10 mouse cellular contexts compared by ENCODE assay signal in the genomic region with DNA sequence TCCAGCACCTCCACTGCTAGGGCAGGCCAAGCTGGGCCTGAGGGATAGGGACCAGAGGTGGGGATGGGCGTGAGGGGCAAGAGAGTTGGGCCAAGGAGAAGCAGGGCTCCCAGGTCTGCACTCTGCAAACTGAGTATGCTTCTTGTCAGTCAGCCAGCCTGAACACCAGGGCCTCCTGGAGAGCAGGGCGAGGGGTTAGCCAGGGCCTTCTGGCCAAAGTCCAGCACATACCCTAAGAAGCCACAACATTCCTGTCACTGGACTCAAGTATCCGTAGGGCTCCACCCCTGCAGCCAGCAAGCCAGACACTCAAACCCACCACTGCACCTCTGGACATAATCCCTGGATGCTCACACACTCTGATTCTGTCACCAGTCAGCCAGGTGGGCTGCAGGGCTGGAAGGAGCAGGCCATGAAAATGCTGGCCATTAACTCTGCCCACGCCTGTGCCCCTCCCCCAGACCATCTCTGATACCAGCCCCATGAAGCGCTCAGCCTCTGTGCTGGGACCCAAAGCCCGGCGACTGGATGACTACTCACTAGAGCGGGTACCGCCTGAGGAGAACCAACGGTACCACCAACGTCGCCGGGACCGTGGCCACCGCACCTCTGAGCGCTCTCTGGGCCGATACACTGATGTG. TPM values are rescaled to one million over a fixed set of nuclear protein-coding genes. Genes with fewer than 3 reads are reported as not detected.
DNase-seq lines count a peak whose midpoint lies in the region; ATAC-seq and TF ChIP-seq lines count a peak whose summit lies in the region.
"Had no signal": no experiment of that assay in that cellular context is flagged by ENCODE, and none has a peak within 500 bp of the region (broad histone marks: within the 10 kb centered on the region; RNA-seq: fewer than 3 reads in every experiment).

No protein-coding gene starts in this region.

- peak overlapping the region; percentile 67; the same call in 1 of the 2 replicates for H3K9ac ChIP-seq in hindbrain, embryonic 13.5 days
- no peak overlapping the region for H3K9ac ChIP-seq in limb, embryonic 15.5 days
- H3K9ac ChIP-seq: neural tube, embryonic 13.5 days had no signal

- H3K36me3 ChIP-seq in hindbrain, embryonic 13.5 days = peaks cover 26% of the 10 kb centered on the region
- no peaks in the 10 kb centered on the region for H3K36me3 ChIP-seq in limb, embryonic 15.5 days

- 0 out of 2 replicates have a peak, but pooled peaks cover 3% of the 10 kb centered on the region for H3K27me3 ChIP-seq in hindbrain, embryonic 13.5 days
- H3K27me3 ChIP-seq in limb, embryonic 15.5 days = no peaks in the 10 kb centered on the region
- H3K27me3 ChIP-seq: neural tube, embryonic 13.5 days had no signal

- H3K9me3 ChIP-seq in hindbrain, embryonic 13.5 days = no peaks in the 10 kb centered on the region
- no peaks in the 10 kb centered on the region for H3K9me3 ChIP-seq in limb, embryonic 15.5 days
- H3K9me3 ChIP-seq: neural tube, embryonic 13.5 days had no signal

- no peak overlapping the region for H3K4me2 ChIP-seq in hindbrain, embryonic 13.5 days
- H3K4me2 ChIP-seq in limb, embryonic 15.5 days = no peak overlapping the region
- H3K4me2 ChIP-seq: neural tube, embryonic 13.5 days had no signal

- no peak overlapping the region for H3K4me3 ChIP-seq in layer of hippocampus, adult 2 months
- no peak overlapping the region for H3K4me3 ChIP-seq in hindbrain, embryonic 13.5 days
- H3K4me3 ChIP-seq in limb, embryonic 15.5 days = no peak overlapping the region
- H3K4me3 ChIP-seq: neural tube, embryonic 13.5 days had no signal

- WGBS in hindbrain, embryonic 13.5 days = 89% methylated on average over 17 of the region's 17 CpGs
- 78% methylated on average over 17 of the region's 17 CpGs for WGBS in limb, embryonic 15.5 days

- no peak for ATAC-seq in hindbrain, embryonic 13.5 days (ENCODE audit: low FRiP score)
- no peak for ATAC-seq in limb, embryonic 15.5 days (ENCODE audit: insufficient number of reproducible peaks, low FRiP score, low TSS enrichment, low read depth)

- no peak for TF ChIP-seq CTCF in layer of hippocampus, adult 2 months (conservative IDR thresholded peaks at IDR 0.05)

- peak overlapping the region; percentile 78 for H3K27ac ChIP-seq in layer of hippocampus, adult 2 months
- H3K27ac ChIP-seq in hindbrain, embryonic 13.5 days = peak overlapping the region; percentile 91
- 0 out of 2 replicates have a peak overlapping the region, but pooled peaks have one; percentile 33 for H3K27ac ChIP-seq in limb, embryonic 15.5 days

- H3K4me1 ChIP-seq in hindbrain, embryonic 13.5 days (replicated peaks) = peaks cover 40% of the 10 kb centered on the region
- peaks cover 42% of the 10 kb centered on the region for H3K4me1 ChIP-seq in limb, embryonic 15.5 days

- DNase-seq in layer of hippocampus, adult 2 months (ENCODE audit: low spot score in 2 of 2) = no peak
- DNase-seq in layer of hippocampus, adult 11-12 months (ENCODE audit: low spot score) = no peak
- DNase-seq in cerebellum, adult 9-10 months = peak; percentile 80
- DNase-seq in thymus, postnatal 10 days (ENCODE audit: low spot score in 2 of 2) = no peak
- DNase-seq in right cerebral cortex, adult 18-20 months = no peak
- no peak for DNase-seq in layer of hippocampus, adult 18-20 months (ENCODE audit: low spot score in 2 of 2)
- DNase-seq: embryo, embryonic 11 days had no signal

RNA-seq across cellular contexts. Expression of a gene that starts 26.5 kb away (rescaled TPM):
- 1 to 10 TPM; 5.1 to 7.2 TPM for total RNA-seq in layer of hippocampus, adult 2 months (2021)
- 26.1 and 32.2 TPM in 2 replicates for polyA plus RNA-seq in hindbrain, embryonic 13.5 days (2015; fragmentation: Nextera tagmentation; extraction: Ambion mirVana)
- polyA plus RNA-seq in limb, embryonic 15.5 days (2015; fragmentation: Nextera tagmentation; extraction: Ambion mirVana) = 80.6 and 81.7 TPM in 2 replicates
- 10 to 100 TPM in 1 of 2 experiments, 1 to 10 TPM in 1; 6.2 to 10.0 TPM for total RNA-seq in layer of hippocampus, adult 18-20 months (2021)

RNA-seq across cellular contexts. Expression of a gene that starts 49.9 kb away (rescaled TPM):
- 100 to 1,000 TPM; 109 to 113 TPM for total RNA-seq in layer of hippocampus, adult 2 months (2021)
- 51.9 and 60.3 TPM in 2 replicates for polyA plus RNA-seq in hindbrain, embryonic 13.5 days (2015; fragmentation: Nextera tagmentation; extraction: Ambion mirVana)
- 63.3 and 64.5 TPM in 2 replicates for polyA plus RNA-seq in limb, embryonic 15.5 days (2015; fragmentation: Nextera tagmentation; extraction: Ambion mirVana)
- total RNA-seq in layer of hippocampus, adult 18-20 months (2021) = 100 to 1,000 TPM in 1 of 2 experiments, 10 to 100 TPM in 1; 96.9 to 108 TPM

RNA-seq across cellular contexts. Expression of a gene that starts 51.5 kb away (rescaled TPM):
- total RNA-seq in layer of hippocampus, adult 2 months (2021) = 10 to 100 TPM; 91.8 to 93.9 TPM
- polyA plus RNA-seq in hindbrain, embryonic 13.5 days (2015; fragmentation: Nextera tagmentation; extraction: Ambion mirVana) = 13.7 and 14.4 TPM in 2 replicates
- 13.5 and 13.8 TPM in 2 replicates for polyA plus RNA-seq in limb, embryonic 15.5 days (2015; fragmentation: Nextera tagmentation; extraction: Ambion mirVana)
- 10 to 100 TPM; 94.8 to 95.5 TPM for total RNA-seq in layer of hippocampus, adult 18-20 months (2021)

Comparison
In these comparisons a context has a peak if more than half of its experiments do, and no peak if none do; other contexts are left out.
1. H3K27ac ChIP-seq: peak in every context shown above with its lines; median percentile 91 in hindbrain, embryonic 13.5 days; 78 in layer of hippocampus, adult 2 months; 33 in limb, embryonic 15.5 days.